Comparison of ENCODE assay signal across 9 mouse cellular contexts in genomic region chr9:104574476-104574875, GRCm38 (mm10). TPM values are rescaled to one million over a fixed set of nuclear protein-coding genes. Genes with fewer than 3 reads are reported as not detected.
A peak's percentile ranks its signal among the peaks of the same experiment; 100 is the strongest.
DNase-seq lines count a peak whose midpoint lies in the region; ATAC-seq and TF ChIP-seq lines count a peak whose summit lies in the region.
"Had no signal": no experiment of that assay in that cellular context is flagged by ENCODE, and none has a peak within 500 bp of the region (broad histone marks: within the 10 kb centered on the region; RNA-seq: fewer than 3 reads in every experiment).

No protein-coding gene starts in this region.

- no peak overlapping the region for H3K9ac ChIP-seq in forebrain, embryonic 16.5 days (replicated peaks; ENCODE audit: low read depth, low read length)
- H3K9ac ChIP-seq in limb, embryonic 14.5 days (ENCODE audit: low read depth, low read length, severe bottlenecking), result no peak overlapping the region

- no peak overlapping the region for H3K4me2 ChIP-seq in forebrain, embryonic 16.5 days (ENCODE audit: low read length)
- H3K4me2 ChIP-seq in limb, embryonic 14.5 days (replicated peaks; ENCODE audit: low read depth, low read length, severe bottlenecking), result no peak overlapping the region

- peaks cover 3% of the 10 kb centered on the region; the same call in 1 of the 2 replicates for H3K27me3 ChIP-seq in forebrain, embryonic 16.5 days (replicated peaks; ENCODE audit: control insufficient read depth, insufficient read depth, low read length)
- H3K27me3 ChIP-seq in limb, embryonic 14.5 days (ENCODE audit: control insufficient read depth, insufficient read depth, low read length), result peaks cover 19% of the 10 kb centered on the region

- H3K27ac ChIP-seq in forebrain, embryonic 16.5 days (ENCODE audit: low read length), result no peak overlapping the region
- no peak overlapping the region for H3K27ac ChIP-seq in limb, embryonic 14.5 days (replicated peaks; ENCODE audit: low read depth, low read length)

- TF ChIP-seq POLR2A in limb, embryonic 14.5 days (IDR thresholded peaks at IDR 0.05; ENCODE audit: borderline replicate concordance, extremely low read depth, insufficient read depth, insufficient read length), result no peak

- WGBS in forebrain, embryonic 16.5 days, result 2% methylated on average over 6 of the region's 6 CpGs
- WGBS in limb, embryonic 14.5 days, result 2% methylated on average over 6 of the region's 6 CpGs

- no peaks in the 10 kb centered on the region for H3K36me3 ChIP-seq in forebrain, embryonic 16.5 days (ENCODE audit: control insufficient read depth, insufficient read depth)
- no peaks in the 10 kb centered on the region for H3K36me3 ChIP-seq in limb, embryonic 14.5 days (ENCODE audit: control insufficient read depth, insufficient read depth, low read length)

- H3K4me3 ChIP-seq in forebrain, embryonic 16.5 days (replicated peaks; ENCODE audit: low read length), result no peak overlapping the region
- H3K4me3 ChIP-seq in limb, embryonic 14.5 days (replicated peaks; ENCODE audit: low read length), result no peak overlapping the region
- H3K4me3 ChIP-seq: erythroblast, embryonic 14.5 days had no signal

- peak; percentile 18 to 58 for DNase-seq in spleen, adult 18-20 months
- DNase-seq in spleen, adult 12 weeks (ENCODE audit: low spot score), result no peak
- peak; percentile 4 for DNase-seq in cerebellum, adult 11-12 months
- peak; percentile 13 for DNase-seq in kidney, adult 11 months
- peak; percentile 80 for DNase-seq in limb, embryonic 14.5 days (ENCODE audit: low spot score)
- peak; percentile 42 for DNase-seq in naive thymus-derived CD4-positive, alpha-beta T cell, adult 2 months (ENCODE audit: low read depth)
- peak; percentile 83 for DNase-seq in testis, postnatal 10 days (ENCODE audit: low spot score)

- peak; percentile 88 for ATAC-seq in forebrain, embryonic 16.5 days
- ATAC-seq in limb, embryonic 14.5 days (ENCODE audit: low FRiP score, low read depth), result no peak; the same call in 1 of the 2 replicates

- H3K9me3 ChIP-seq in forebrain, embryonic 16.5 days (ENCODE audit: control insufficient read depth, low read length), result no peaks in the 10 kb centered on the region
- H3K9me3 ChIP-seq in limb, embryonic 14.5 days (ENCODE audit: control insufficient read depth, low read length), result no peaks in the 10 kb centered on the region

- H3K4me1 ChIP-seq in forebrain, embryonic 16.5 days (replicated peaks; ENCODE audit: control insufficient read depth, insufficient read depth, low read length), result peaks cover 10% of the 10 kb centered on the region
- no peaks in the 10 kb centered on the region for H3K4me1 ChIP-seq in limb, embryonic 14.5 days (ENCODE audit: control insufficient read depth, insufficient read depth, low read length)

RNA-seq across cellular contexts. Expression of gene Cpne4, which starts 27.4 kb away (rescaled TPM):
- polyA plus RNA-seq in forebrain, embryonic 16.5 days (2015; fragmentation: Nextera tagmentation; extraction: Ambion mirVana), result 20.7 and 21.7 TPM in 2 replicates
- 0.13 and 0.19 TPM in 2 replicates for polyA plus RNA-seq in limb, embryonic 14.5 days (2012; rRNA removed)
- 0.22 and 0.32 TPM in 2 replicates for polyA plus RNA-seq in limb, embryonic 14.5 days (2014; fragmentation: Nextera tagmentation; extraction: Ambion mirVana)
- polyA plus RNA-seq: erythroblast, embryonic 14.5 days had no signal

Comparison
In these comparisons a context has a peak if more than half of its experiments do, and no peak if none do; other contexts are left out.
1. RNA of gene Cpne4, which starts 27.4 kb away (polyA plus RNA-seq): 20.7 to 21.7 TPM in forebrain, embryonic 16.5 days; 0.13 to 0.32 TPM in limb, embryonic 14.5 days; every median in the first group is over 10 times any median in the second.